16 mouse cellular contexts compared by ENCODE assay signal in the genomic region with DNA sequence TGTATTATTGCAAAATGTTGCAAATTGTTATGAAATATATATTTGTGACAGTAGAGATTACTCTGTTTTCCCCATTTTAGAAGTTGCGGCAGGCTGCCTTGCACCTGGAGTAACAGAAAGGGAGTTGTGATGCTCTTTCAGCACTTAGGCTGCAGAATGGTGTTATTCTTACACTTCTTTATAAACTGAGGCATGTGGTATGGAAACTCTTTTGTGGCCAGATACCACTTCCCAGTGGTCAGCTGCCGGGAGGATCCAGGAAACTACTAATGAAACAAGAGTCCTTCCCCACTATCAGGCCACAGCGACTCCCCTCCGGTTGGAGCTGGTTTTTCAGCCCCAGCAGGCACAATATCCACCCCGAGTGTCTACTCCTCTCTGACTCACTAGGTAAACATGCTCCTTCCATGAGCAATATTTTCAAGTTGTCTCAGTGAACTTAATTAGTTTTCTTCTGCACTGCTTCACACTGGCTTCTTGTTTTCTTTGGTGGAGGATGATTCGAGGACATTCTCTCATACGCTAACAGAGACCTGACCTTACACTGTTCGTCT. TPM values are rescaled to one million over a fixed set of nuclear protein-coding genes. Genes with fewer than 3 reads are reported as not detected.
DNase-seq lines count a peak whose midpoint lies in the region; ATAC-seq and TF ChIP-seq lines count a peak whose summit lies in the region.
"Had no signal": no experiment of that assay in that cellular context is flagged by ENCODE, and none has a peak within 500 bp of the region (broad histone marks: within the 10 kb centered on the region; RNA-seq: fewer than 3 reads in every experiment).

No protein-coding gene starts in this region.

- no peak for TF ChIP-seq CTCF in heart, postnatal 0 days (IDR thresholded peaks at IDR 0.05; ENCODE audit: low read depth)
- no peak for TF ChIP-seq CTCF in Patski (IDR thresholded peaks at IDR 0.05)
- peak; percentile 8; the same call in 1 of the 2 replicates for TF ChIP-seq CTCF in kidney, postnatal 0 days (IDR thresholded peaks at IDR 0.05; ENCODE audit: low read depth)

- no peak for ATAC-seq in heart, postnatal 0 days (ENCODE audit: insufficient read depth, low read depth)
- peak; percentile 86 for ATAC-seq in Patski
- peak; percentile 90 for ATAC-seq in kidney, postnatal 0 days (replicated peaks; ENCODE audit: low FRiP score, low read depth)
- peak; percentile 72 for ATAC-seq in stomach, embryonic 14.5 days (ENCODE audit: insufficient number of reproducible peaks, insufficient read depth, low FRiP score, low read depth)
- ATAC-seq in erythroblast, adult 5-6 weeks (replicated peaks; ENCODE audit: low FRiP score, poor library complexity, severe bottlenecking), result no peak
- ATAC-seq: forebrain, embryonic 15.5 days; midbrain, embryonic 15.5 days had no signal

- DNase-seq in heart, postnatal 0 days (ENCODE audit: low spot score), result peak; percentile 55
- no peak for DNase-seq in heart, postnatal 14 days
- peak; percentile 91 for DNase-seq in Patski (ENCODE audit: low read depth, low spot score)
- DNase-seq in kidney, postnatal 0 days (ENCODE audit: low spot score), result peak; percentile 88
- DNase-seq in left cerebral cortex, adult 18-20 months (ENCODE audit: low spot score in 2 of 2), result no peak
- DNase-seq in frontal cortex, postnatal 25 days (ENCODE audit: low spot score in 2 of 2), result no peak
- DNase-seq: cerebellum, postnatal 14 days had no signal

- no peak overlapping the region for H3K4me3 ChIP-seq in heart, postnatal 0 days (ENCODE audit: low read depth, low read length)
- H3K4me3 ChIP-seq in kidney, postnatal 0 days (replicated peaks; ENCODE audit: low read depth, low read length), result no peak overlapping the region
- H3K4me3 ChIP-seq in stomach, embryonic 14.5 days (ENCODE audit: low read depth, low read length), result no peak overlapping the region
- H3K4me3 ChIP-seq: forebrain, embryonic 15.5 days; midbrain, embryonic 15.5 days had no signal

- intact Hi-C loops in heart, postnatal 14 days (cut with DNase I), result no loop called here

- peaks cover 24% of the 10 kb centered on the region for H3K36me3 ChIP-seq in heart, postnatal 0 days (replicated peaks; ENCODE audit: control insufficient read depth, insufficient read depth, low read length)
- 0 out of 2 replicates have a peak, but pooled peaks cover 4% of the 10 kb centered on the region for H3K36me3 ChIP-seq in kidney, postnatal 0 days (ENCODE audit: insufficient read depth, low read length)
- H3K36me3 ChIP-seq in stomach, embryonic 14.5 days (ENCODE audit: control insufficient read depth, insufficient read depth, low read length), result peaks cover 23% of the 10 kb centered on the region
- H3K36me3 ChIP-seq: G1E had no signal

- in situ Hi-C loops in Patski (cut with MboI; ENCODE audit: low pct_unique_long_range_greater_than_20kb), result no loop called here

- 64% methylated on average over 8 of the region's 8 CpGs for WGBS in heart, postnatal 0 days
- 21% methylated on average over 8 of the region's 8 CpGs for WGBS in kidney, postnatal 0 days
- WGBS in stomach, embryonic 14.5 days, result 47% methylated on average over 8 of the region's 8 CpGs

- no peak overlapping the region for H3K4me2 ChIP-seq in heart, postnatal 0 days (ENCODE audit: low read depth, low read length)
- H3K4me2 ChIP-seq in kidney, postnatal 0 days (ENCODE audit: low read length), result no peak overlapping the region
- H3K4me2 ChIP-seq in stomach, embryonic 14.5 days (replicated peaks; ENCODE audit: low read depth, low read length), result no peak overlapping the region
- H3K4me2 ChIP-seq: forebrain, embryonic 15.5 days; midbrain, embryonic 15.5 days had no signal

- H3K4me1 ChIP-seq in heart, postnatal 0 days (ENCODE audit: control insufficient read depth, insufficient read depth), result no peaks in the 10 kb centered on the region
- no peaks in the 10 kb centered on the region for H3K4me1 ChIP-seq in kidney, postnatal 0 days (replicated peaks; ENCODE audit: insufficient read depth, low read length)
- no peaks in the 10 kb centered on the region for H3K4me1 ChIP-seq in stomach, embryonic 14.5 days (ENCODE audit: control insufficient read depth, insufficient read depth, low read length)
- H3K4me1 ChIP-seq: midbrain, embryonic 15.5 days had no signal

- no peak overlapping the region for H3K9ac ChIP-seq in heart, postnatal 0 days (replicated peaks; ENCODE audit: low read depth, low read length)
- no peak overlapping the region for H3K9ac ChIP-seq in kidney, postnatal 0 days (ENCODE audit: low read depth, low read length)
- no peak overlapping the region for H3K9ac ChIP-seq in stomach, embryonic 14.5 days (replicated peaks; ENCODE audit: low read depth, low read length)
- H3K9ac ChIP-seq: forebrain, embryonic 15.5 days; midbrain, embryonic 15.5 days had no signal

- POLR2A ChIA-PET in Patski (lab: Charles Lee), result interaction anchor here (1.6 kb wide), 1 partner anchor 14 kb away, joined by 5 read pairs; no protein-coding TSS in a partner anchor

- CTCF ChIA-PET in Patski (lab: Charles Lee), result interaction anchor here (0.7 to 1.7 kb wide), 3 partner anchors 56 to 206 kb away, joined by 3 to 5 read pairs (median 3); no protein-coding TSS in a partner anchor

- no peak for TF ChIP-seq EP300 in heart, postnatal 0 days (IDR thresholded peaks at IDR 0.05; ENCODE audit: low read depth)

- no peak overlapping the region for H3K27ac ChIP-seq in heart, postnatal 0 days (ENCODE audit: low read depth)
- no peak overlapping the region for H3K27ac ChIP-seq in kidney, postnatal 0 days
- H3K27ac ChIP-seq in stomach, embryonic 14.5 days (ENCODE audit: low read length), result no peak overlapping the region; the same call in 1 of the 2 replicates
- H3K27ac ChIP-seq: forebrain, embryonic 15.5 days; midbrain, embryonic 15.5 days had no signal

- no peaks in the 10 kb centered on the region for H3K9me3 ChIP-seq in heart, postnatal 0 days (replicated peaks; ENCODE audit: control insufficient read depth, low read length)
- no peaks in the 10 kb centered on the region for H3K9me3 ChIP-seq in kidney, postnatal 0 days (replicated peaks; ENCODE audit: low read length)
- no peaks in the 10 kb centered on the region for H3K9me3 ChIP-seq in stomach, embryonic 14.5 days (ENCODE audit: control insufficient read depth, low read depth, low read length)
- H3K9me3 ChIP-seq: forebrain, embryonic 15.5 days; G1E; midbrain, embryonic 15.5 days had no signal

- H3K27me3 ChIP-seq in heart, postnatal 0 days (ENCODE audit: control insufficient read depth, insufficient read depth, low read length), result no peaks in the 10 kb centered on the region
- H3K27me3 ChIP-seq in Patski, result no peaks in the 10 kb centered on the region
- H3K27me3 ChIP-seq in kidney, postnatal 0 days (ENCODE audit: insufficient read depth, low read length), result no peaks in the 10 kb centered on the region
- no peaks in the 10 kb centered on the region for H3K27me3 ChIP-seq in stomach, embryonic 14.5 days (ENCODE audit: control insufficient read depth, insufficient read depth, low read length)
- H3K27me3 ChIP-seq: forebrain, embryonic 15.5 days; midbrain, embryonic 15.5 days had no signal

RNA-seq across cellular contexts. Expression of a gene that starts 46.4 kb away (rescaled TPM):
- total RNA-seq in heart, postnatal 0 days (2014; rRNA removed; ENCODE audit: low replicate concordance), result 36.4 and 41.7 TPM in 2 replicates
- polyA plus RNA-seq in heart, postnatal 0 days (2015; fragmentation: Nextera tagmentation; extraction: Ambion mirVana), result 2.2 and 2.3 TPM in 2 replicates
- total RNA-seq in heart, postnatal 14 days (2021), result 10 to 100 TPM; 16.9 to 18.6 TPM
- 35.7 TPM for polyA plus RNA-seq in Patski (2021)
- polyA plus RNA-seq in kidney, postnatal 0 days (2015; fragmentation: Nextera tagmentation; extraction: Ambion mirVana), result 1.9 and 2.2 TPM in 2 replicates
- 12.7 and 13.8 TPM in 2 replicates for polyA plus RNA-seq in stomach, embryonic 14.5 days (2014; fragmentation: Nextera tagmentation; extraction: Ambion mirVana)
- 1 to 10 TPM; 7.8 to 9.4 TPM for total RNA-seq in left cerebral cortex, adult 18-20 months (2021)
- 0.58 TPM in 1 of 2 replicates, not detected in the other for total RNA-seq in erythroblast, adult 5-6 weeks (2015; ENCODE audit: low replicate concordance)
- total RNA-seq in erythroblast, adult 5-6 weeks (2017; ENCODE audit: low replicate concordance), result 0.09 TPM in 1 of 2 replicates, not detected in the other

RNA-seq across cellular contexts. Expression of a gene that starts 50.7 kb away (rescaled TPM):
- total RNA-seq in heart, postnatal 0 days (2014; rRNA removed; ENCODE audit: low replicate concordance), result not detected in 2 replicates
- not detected in 2 replicates for polyA plus RNA-seq in heart, postnatal 0 days (2015; fragmentation: Nextera tagmentation; extraction: Ambion mirVana)
- total RNA-seq in heart, postnatal 14 days (2021), result not detected
- not detected for polyA plus RNA-seq in Patski (2021)
- not detected in 2 replicates for polyA plus RNA-seq in kidney, postnatal 0 days (2015; fragmentation: Nextera tagmentation; extraction: Ambion mirVana)
- polyA plus RNA-seq in stomach, embryonic 14.5 days (2014; fragmentation: Nextera tagmentation; extraction: Ambion mirVana), result not detected in 2 replicates
- total RNA-seq in left cerebral cortex, adult 18-20 months (2021), result not detected
- not detected in 2 replicates for total RNA-seq in erythroblast, adult 5-6 weeks (2015; ENCODE audit: low replicate concordance)
- total RNA-seq in erythroblast, adult 5-6 weeks (2017; ENCODE audit: low replicate concordance), result not detected in 2 replicates
- total RNA-seq: G1E; hematopoietic stem cell, adult 5-6 weeks; layer of hippocampus, postnatal 25 days; liver, adult 2 months had no signal
- polyA plus RNA-seq: forebrain, embryonic 15.5 days; G1E; liver, adult 2 months; midbrain, embryonic 15.5 days; testis, adult 2 months had no signal

Comparison
In these comparisons a context has a peak if more than half of its experiments do, and no peak if none do; other contexts are left out.
1. DNase-seq: peak in heart, postnatal 0 days (single experiment), Patski (single experiment) and kidney, postnatal 0 days (single experiment); none in heart, postnatal 14 days (0 of 2), left cerebral cortex, adult 18-20 months (0 of 2) and frontal cortex, postnatal 25 days (0 of 2).
2. ATAC-seq: peak in Patski (single experiment), kidney, postnatal 0 days (single experiment) and stomach, embryonic 14.5 days (single experiment); none in heart, postnatal 0 days (single experiment) and erythroblast, adult 5-6 weeks (single experiment).
3. RNA of a gene that starts 46.4 kb away (total RNA-seq): 36.4 to 41.7 TPM in heart, postnatal 0 days, 16.9 to 18.6 TPM in heart, postnatal 14 days and 7.8 to 9.4 TPM in left cerebral cortex, adult 18-20 months; 0.09 to 0.58 TPM in erythroblast, adult 5-6 weeks; every median in the first group is over 4 times any median in the second.